Comparison of ENCODE assay signal across 8 mouse cellular contexts in the genomic region with DNA sequence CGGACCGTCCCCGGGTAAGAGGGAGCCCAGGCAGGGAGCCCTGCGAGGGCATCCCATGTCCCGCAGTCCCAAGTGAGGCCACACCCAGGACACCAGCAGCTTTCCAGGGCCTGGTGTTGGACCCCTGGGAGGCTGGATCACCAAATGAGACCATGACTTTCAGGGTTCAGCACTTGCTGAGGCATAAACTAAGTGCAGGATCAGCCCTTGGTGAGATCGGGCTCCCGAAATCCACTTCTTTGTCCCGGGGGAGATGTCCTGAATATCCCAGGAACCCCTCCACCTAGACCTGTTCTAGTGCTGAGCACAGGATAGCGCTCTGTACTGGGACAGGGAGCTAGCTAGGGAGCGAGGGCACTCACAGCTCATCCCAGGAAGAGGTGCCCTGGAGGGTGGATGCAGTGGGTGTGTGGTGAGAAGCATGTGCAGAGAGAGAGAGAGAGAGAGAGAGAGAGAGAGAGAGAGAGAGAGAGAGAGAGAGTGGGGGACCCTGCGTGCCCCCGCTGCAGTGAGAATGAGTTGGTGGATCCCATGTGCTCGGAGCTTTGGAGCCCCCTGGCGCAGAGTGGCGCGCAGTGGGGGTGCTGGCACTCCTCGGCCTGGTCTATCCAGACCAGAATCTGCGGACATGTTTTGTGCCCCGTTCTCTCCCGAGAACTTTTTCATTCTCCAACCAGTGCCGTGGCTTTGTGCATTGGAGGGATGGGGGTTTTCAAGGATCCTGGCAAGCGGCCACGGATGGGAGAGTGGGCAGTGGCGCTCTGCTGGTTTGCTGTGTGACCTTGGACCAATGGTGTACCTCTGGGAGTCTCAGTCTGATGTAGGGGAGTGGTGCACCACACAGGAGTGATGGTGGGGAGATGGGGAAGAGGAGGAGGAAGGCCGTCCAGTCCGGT.
DNase-seq lines count a peak whose midpoint lies in the region; ATAC-seq and TF ChIP-seq lines count a peak whose summit lies in the region.

No protein-coding gene starts in this region.

- peak overlapping the region; percentile 8; the same call in 1 of the 2 replicates for H3K27ac ChIP-seq in kidney, postnatal 0 days
- no peak overlapping the region for H3K27ac ChIP-seq in hindbrain, embryonic 12.5 days
- H3K27ac ChIP-seq in midbrain, embryonic 16.5 days (ENCODE audit: low read length), result no peak overlapping the region

- DNase-seq in kidney, postnatal 0 days (ENCODE audit: low spot score), result peak; percentile 18
- no peak for DNase-seq in kidney, postnatal 25 days
- peak; percentile 78 for DNase-seq in cerebellum, adult 9-10 months
- DNase-seq in right cerebral cortex, adult 2 months (ENCODE audit: low spot score in 2 of 2), result no peak
- no peak for DNase-seq in right cerebral cortex, postnatal 14 days
- DNase-seq in layer of hippocampus, adult 9-10 months (ENCODE audit: low spot score), result no peak

- 0 out of 2 replicates have a peak, but pooled peaks have one; percentile 19 for ATAC-seq in kidney, postnatal 0 days (replicated peaks; ENCODE audit: low FRiP score, low read depth)
- peak; percentile 27 for ATAC-seq in hindbrain, embryonic 12.5 days (ENCODE audit: low FRiP score)
- no peak; the same call in 1 of the 2 replicates for ATAC-seq in midbrain, embryonic 16.5 days

- H3K4me3 ChIP-seq in kidney, postnatal 0 days (replicated peaks; ENCODE audit: low read depth, low read length), result peak overlapping the region; percentile 50
- H3K4me3 ChIP-seq in hindbrain, embryonic 12.5 days, result peak overlapping the region; percentile 57
- peak overlapping the region; percentile 64 for H3K4me3 ChIP-seq in midbrain, embryonic 16.5 days (ENCODE audit: low read depth, low read length)

- H3K27me3 ChIP-seq in kidney, postnatal 0 days (ENCODE audit: insufficient read depth, low read length), result 0 out of 2 replicates have a peak, but pooled peaks cover 6% of the 10 kb centered on the region
- H3K27me3 ChIP-seq in hindbrain, embryonic 12.5 days, result peaks cover 53% of the 10 kb centered on the region
- H3K27me3 ChIP-seq in midbrain, embryonic 16.5 days (ENCODE audit: control insufficient read depth, insufficient read depth, low read depth, low read length), result peaks cover 8% of the 10 kb centered on the region; the same call in 1 of the 2 replicates

- H3K9ac ChIP-seq in kidney, postnatal 0 days (ENCODE audit: low read depth, low read length), result peak overlapping the region; percentile 55
- H3K9ac ChIP-seq in hindbrain, embryonic 12.5 days, result peak overlapping the region; percentile 76
- H3K9ac ChIP-seq in midbrain, embryonic 16.5 days (ENCODE audit: low read depth, low read length), result peak overlapping the region; percentile 75

- H3K4me2 ChIP-seq in kidney, postnatal 0 days (ENCODE audit: low read length), result peak overlapping the region; percentile 91
- peak overlapping the region; percentile 98 for H3K4me2 ChIP-seq in hindbrain, embryonic 12.5 days (replicated peaks)
- H3K4me2 ChIP-seq in midbrain, embryonic 16.5 days (ENCODE audit: low read length), result peak overlapping the region; percentile 98

- WGBS in kidney, postnatal 0 days, result 13% methylated on average over 26 of the region's 26 CpGs
- WGBS in hindbrain, embryonic 12.5 days, result 7% methylated on average over 26 of the region's 26 CpGs
- WGBS in midbrain, embryonic 16.5 days, result 9% methylated on average over 26 of the region's 26 CpGs

- peaks cover 6% of the 10 kb centered on the region for H3K4me1 ChIP-seq in kidney, postnatal 0 days (replicated peaks; ENCODE audit: insufficient read depth, low read length)
- H3K4me1 ChIP-seq in hindbrain, embryonic 12.5 days, result peaks cover 55% of the 10 kb centered on the region
- H3K4me1 ChIP-seq in midbrain, embryonic 16.5 days (ENCODE audit: control insufficient read depth, insufficient read depth, low read length), result peaks cover 13% of the 10 kb centered on the region

- no peaks in the 10 kb centered on the region for H3K9me3 ChIP-seq in kidney, postnatal 0 days (replicated peaks; ENCODE audit: low read length)
- no peaks in the 10 kb centered on the region for H3K9me3 ChIP-seq in hindbrain, embryonic 12.5 days (replicated peaks)
- no peaks in the 10 kb centered on the region for H3K9me3 ChIP-seq in midbrain, embryonic 16.5 days (replicated peaks; ENCODE audit: control insufficient read depth, low read length, poor library complexity, severe bottlenecking)

- peak; percentile 26; the same call in 1 of the 2 replicates for TF ChIP-seq CTCF in kidney, postnatal 0 days (IDR thresholded peaks at IDR 0.05; ENCODE audit: low read depth)

- H3K36me3 ChIP-seq in kidney, postnatal 0 days (ENCODE audit: insufficient read depth, low read length), result no peaks in the 10 kb centered on the region
- no peaks in the 10 kb centered on the region for H3K36me3 ChIP-seq in hindbrain, embryonic 12.5 days
- H3K36me3 ChIP-seq in midbrain, embryonic 16.5 days (ENCODE audit: control insufficient read depth, insufficient read depth, low read length), result no peaks in the 10 kb centered on the region

Comparison
In these comparisons a context has a peak if more than half of its experiments do, and no peak if none do; other contexts are left out.
1. DNase-seq: peak in kidney, postnatal 0 days (single experiment) and cerebellum, adult 9-10 months (single experiment); none in kidney, postnatal 25 days (0 of 2), right cerebral cortex, adult 2 months (0 of 2), right cerebral cortex, postnatal 14 days (single experiment) and layer of hippocampus, adult 9-10 months (single experiment).
2. Peak in every context shown above with its lines, with median percentiles within 50 percentile points of each other: H3K4me2 ChIP-seq, H3K4me3 ChIP-seq and H3K9ac ChIP-seq.